Mouse (Mus musculus) hindbrain, embryonic 12.5 days (tissue): ENCODE data around the gene Gabrq. TPM values are rescaled to one million over a fixed set of nuclear protein-coding genes. Genes with fewer than 3 reads are reported as not detected.

Source experiments
- ATAC-seq: fragments of 200-750 bp; cut with Nextera tagmentation; 2 replicates; pipeline ENCODE4 v1.8.0; 2017; ENCODE audit warnings: moderate TSS enrichment; ENCODE audit not compliant: low FRiP score
- H3K27ac ChIP-seq: fragments of 300-500 bp; sonication (generic); 2 replicates; pipeline ENCODE4 v1.5.1; 2016; ENCODE audit warnings: mild to moderate bottlenecking
- H3K27me3 ChIP-seq: fragments of 300-500 bp; sonication (generic); 2 replicates; pipeline ENCODE4 v1.6.1; 2016; ENCODE audit warnings: mild to moderate bottlenecking
- H3K36me3 ChIP-seq: fragments of 300-500 bp; sonication (generic); 2 replicates; pipeline ENCODE4 v1.6.1; 2016; ENCODE audit warnings: mild to moderate bottlenecking
- H3K4me1 ChIP-seq: fragments of 300-500 bp; sonication (generic); 2 replicates; pipeline ENCODE4 v1.6.1; 2016
- H3K4me2 ChIP-seq: fragments of 300-500 bp; sonication (generic); replicated peaks from 2 replicates; pipeline ENCODE4 v1.6.1; 2016; ENCODE audit warnings: mild to moderate bottlenecking
- H3K4me3 ChIP-seq: fragments of 300-500 bp; sonication (generic); 2 replicates; pipeline ENCODE4 v1.5.1; 2016; ENCODE audit warnings: mild to moderate bottlenecking
- H3K9ac ChIP-seq: fragments of 300-500 bp; sonication (generic); 2 replicates; pipeline ENCODE4 v1.6.1; 2016; ENCODE audit warnings: mild to moderate bottlenecking, moderate library complexity
- H3K9me3 ChIP-seq: fragments of 300-500 bp; sonication (generic); replicated peaks from 2 replicates; pipeline ENCODE4 v1.6.1; 2016; ENCODE audit warnings: mild to moderate bottlenecking
- WGBS: fragments of 180-500 bp; shearing (Covaris S2); methylation state at CpG from one replicate; pipeline ENCODE4 v1.1.7; 2016; 5-methylcytosine and 5-hydroxymethylcytosine counted together
- polyA plus RNA-seq: library from polyadenylated mRNA; unstranded; fragments of >200 nt; fragmentation: Nextera tagmentation; extraction: Ambion mirVana; gene quantifications from 2 replicates; pipeline ENCODE4 v1.2.1, GENCODE M21; 2016

The Gabrq gene
- 1.7 TPM in 2 replicates for polyA plus RNA-seq

GRCm38 (mm10) chrX:72824776-72825588, at the start of gene Gabrq:
Gene Gabrq (plus strand): TSS chrX:72825178.
- peak within 1 kb of the TSS; percentile 37 for H3K4me3 ChIP-seq

GRCm38 (mm10) chrX:72788773-72789557, 36.0 kb upstream of the Gabrq start:
- H3K9ac ChIP-seq = no peak overlapping the region
- ATAC-seq = peak; percentile 88; the same call in 1 of the 2 replicates
- H3K4me3 ChIP-seq = no peak overlapping the region
- H3K27ac ChIP-seq = no peak overlapping the region
- H3K36me3 ChIP-seq = no peaks in the 10 kb centered on the region
- 22% methylated on average over 1 of the region's 1 CpGs for WGBS
- H3K9me3 ChIP-seq = no peaks in the 10 kb centered on the region
- no peaks in the 10 kb centered on the region for H3K4me1 ChIP-seq
- no peaks in the 10 kb centered on the region for H3K27me3 ChIP-seq
- H3K4me2 ChIP-seq = no peak overlapping the region

More at GRCm38 (mm10) chrX:72824776-72825588, at the start of gene Gabrq:
- Histone ChIP-seq H3K4me1 (no peaks in the 10 kb centered on the region), H3K9me3 (no peaks in the 10 kb centered on the region), H3K27me3 (peaks cover 13% of the 10 kb centered on the region; the same call in 1 of the 2 replicates), H3K4me2 (peak within 1 kb of the TSS; percentile 62), H3K36me3 (no peaks in the 10 kb centered on the region), H3K27ac (no peak within 1 kb of the TSS), H3K9ac (peak within 1 kb of the TSS; percentile 32)
- ATAC-seq = peak; percentile 83
- 22% methylated on average over 43 of the region's 43 CpGs for WGBS

- no peaks in the 10 kb centered on the region for H3K27me3 ChIP-seq
- H3K4me3 ChIP-seq = no peak overlapping the region
- no peak overlapping the region for H3K4me2 ChIP-seq
- H3K9ac ChIP-seq = no peak overlapping the region
- H3K9me3 ChIP-seq = no peaks in the 10 kb centered on the region
- H3K27ac ChIP-seq = no peak overlapping the region
- ATAC-seq = no peak
- H3K4me1 ChIP-seq = no peaks in the 10 kb centered on the region
- no peaks in the 10 kb centered on the region for H3K36me3 ChIP-seq
Measured at GRCm38 (mm10) chrX:72789558-72789871, 35.5 kb upstream of the Gabrq start.

GRCm38 (mm10) chrX:72819594-72819993, 5.4 kb upstream of the Gabrq start:
- WGBS = 7% methylated on average over 5 of the region's 5 CpGs
- Histone ChIP-seq H3K27ac (no peak overlapping the region), H3K4me3 (no peak overlapping the region), H3K4me2 (no peak overlapping the region), H3K9me3 (no peaks in the 10 kb centered on the region), H3K27me3 (0 out of 2 replicates have a peak, but pooled peaks cover under 1% of the 10 kb centered on the region), H3K4me1 (no peaks in the 10 kb centered on the region), H3K36me3 (no peaks in the 10 kb centered on the region), H3K9ac (no peak overlapping the region)
- no peak for ATAC-seq

GRCm38 (mm10) chrX:72823310-72823709, 1.7 kb upstream of the Gabrq start:
- no peak for ATAC-seq
- no peak overlapping the region for H3K4me2 ChIP-seq
- H3K27me3 ChIP-seq = peaks cover 13% of the 10 kb centered on the region; the same call in 1 of the 2 replicates
- no peaks in the 10 kb centered on the region for H3K4me1 ChIP-seq
- no peak overlapping the region for H3K27ac ChIP-seq
- no peak overlapping the region for H3K9ac ChIP-seq
- WGBS = 71% methylated on average over 2 of the region's 2 CpGs
- no peak overlapping the region for H3K4me3 ChIP-seq
- H3K36me3 ChIP-seq = no peaks in the 10 kb centered on the region
- H3K9me3 ChIP-seq = no peaks in the 10 kb centered on the region

- peak overlapping the region; percentile 37 for H3K4me3 ChIP-seq
- peak overlapping the region; percentile 62 for H3K4me2 ChIP-seq
- H3K27me3 ChIP-seq = peaks cover 13% of the 10 kb centered on the region; the same call in 1 of the 2 replicates
- no peak overlapping the region for H3K27ac ChIP-seq
- ATAC-seq = 0 out of 2 replicates have a peak, but pooled peaks have one; percentile 13
- no peaks in the 10 kb centered on the region for H3K4me1 ChIP-seq
- no peaks in the 10 kb centered on the region for H3K9me3 ChIP-seq
- 50% methylated on average over 7 of the region's 7 CpGs for WGBS
- H3K9ac ChIP-seq = peak overlapping the region; percentile 32; the same call in 1 of the 2 replicates
- no peaks in the 10 kb centered on the region for H3K36me3 ChIP-seq
Measured at GRCm38 (mm10) chrX:72825589-72825905, 569 bp downstream of the Gabrq start.

Other genes with a start within 250 kb of the Gabrq start
- gene Gabra3, start 168.3 kb upstream of the Gabrq start, polyA plus RNA-seq = 3.3 and 5.1 TPM in 2 replicates
- 86.6 and 106 TPM in 2 replicates for gene Cetn2, start 93.2 kb downstream of the Gabrq start, polyA plus RNA-seq
- gene Nsdhl, start 93.4 kb downstream of the Gabrq start, polyA plus RNA-seq = 35.8 and 37.6 TPM in 2 replicates
- gene Zfp185, start 162.2 kb downstream of the Gabrq start, polyA plus RNA-seq = 6.9 and 8.8 TPM in 2 replicates
- 0.09 TPM in 1 of 2 replicates, not detected in the other for gene Pnma5, start 211.9 kb downstream of the Gabrq start, polyA plus RNA-seq
- gene Pnma3, start 239.6 kb downstream of the Gabrq start, polyA plus RNA-seq = 1.1 TPM in 2 replicates